Mouse (Mus musculus) myocyte (in vitro differentiated cells): ENCODE measurements at regions not wholly inside any gene's neighbourhood (a gene's known extent, or its start where the extent isn't known, plus 50 kb on each side); places are given as distances from the start of the nearest gene placed in this dataset.

Experiments used
- H3K27me3 ChIP-seq: one replicate; pipeline ENCODE4 v1.6.1; 2011; ENCODE audit not compliant: control insufficient read depth, insufficient read depth, insufficient read length
- H3K36me3 ChIP-seq: one replicate; pipeline ENCODE4 v1.6.1; 2011; ENCODE audit not compliant: control insufficient read depth, insufficient read depth
- H3K4me2 ChIP-seq: one replicate; pipeline ENCODE4 v1.6.1; 2011; ENCODE audit warnings: low read depth, control low read depth
- H3K4me3 ChIP-seq: one replicate; pipeline ENCODE4 v1.5.1; 2011; ENCODE audit warnings: mild to moderate bottlenecking, control low read depth, moderate library complexity
- H3K79me2 ChIP-seq: one replicate; pipeline ENCODE4 v1.6.1; 2011; ENCODE audit not compliant: control insufficient read depth, insufficient read depth
- H3ac ChIP-seq: one replicate; pipeline ENCODE4 v1.6.1; 2011; ENCODE audit not compliant: control insufficient read depth, insufficient read length
- CEBPB ChIP-seq: IDR thresholded peaks from 2 replicates; pipeline ENCODE4 v1.6.1; 2011; ENCODE audit warnings: mild to moderate bottlenecking, moderate library complexity; ENCODE audit not compliant: poor library complexity, insufficient read depth, severe bottlenecking
- E2F4 ChIP-seq: IDR thresholded peaks from one replicate; pipeline ENCODE4 v1.6.1; 2011; ENCODE audit warnings: mild to moderate bottlenecking, control low read depth, moderate library complexity; ENCODE audit not compliant: insufficient read depth
- MAX ChIP-seq: IDR thresholded peaks from one replicate; pipeline ENCODE4 v1.6.1; 2011; ENCODE audit warnings: low read depth, mild to moderate bottlenecking, control low read depth
- MYOD1 ChIP-seq, 3 experiments: IDR thresholded peaks; one replicate each; pipeline ENCODE4 v1.6.1; 2011; ENCODE audit warnings: control low read depth in 2 of 3, low read depth in 2 of 3, mild to moderate bottlenecking in 2 of 3, moderate library complexity in 1 of 3; ENCODE audit not compliant: insufficient read length in 2 of 3, control insufficient read depth in 1 of 3
- MYOG ChIP-seq, 3 experiments: IDR thresholded peaks; one replicate each; pipeline ENCODE4 v1.6.1; 2011; ENCODE audit warnings: control low read depth in 2 of 3, low read depth in 2 of 3, mild to moderate bottlenecking in 2 of 3; ENCODE audit not compliant: insufficient read length in 2 of 3, control insufficient read depth in 1 of 3, insufficient read depth in 1 of 3
- POLR2A ChIP-seq: IDR thresholded peaks from one replicate; pipeline ENCODE4 v1.6.1; 2011; ENCODE audit warnings: low read depth, mild to moderate bottlenecking, control low read depth, moderate library complexity; ENCODE audit not compliant: insufficient read length
- POLR2AphosphoS2 ChIP-seq: IDR thresholded peaks from one replicate; pipeline ENCODE4 v1.6.1; 2011; ENCODE audit warnings: low read depth, control low read depth; ENCODE audit not compliant: insufficient read length
- REST ChIP-seq: IDR thresholded peaks from one replicate; pipeline ENCODE4 v1.6.1; 2011; ENCODE audit warnings: mild to moderate bottlenecking, control low read depth, moderate library complexity; ENCODE audit not compliant: insufficient read depth, insufficient read length
- SRF ChIP-seq: IDR thresholded peaks from one replicate; pipeline ENCODE4 v1.6.1; 2011; ENCODE audit warnings: low read depth; ENCODE audit not compliant: control insufficient read depth, insufficient read length
- TCF12 ChIP-seq: IDR thresholded peaks from one replicate; pipeline ENCODE4 v1.6.1; 2011; ENCODE audit warnings: mild to moderate bottlenecking, control low read depth; ENCODE audit not compliant: poor library complexity, insufficient read depth, severe bottlenecking
- TCF3 ChIP-seq: IDR thresholded peaks from one replicate; pipeline ENCODE4 v1.6.1; 2011; ENCODE audit warnings: low read depth, control low read depth; ENCODE audit not compliant: insufficient read length
- USF1 ChIP-seq: IDR thresholded peaks from one replicate; pipeline ENCODE4 v1.6.1; 2011; ENCODE audit warnings: low read depth, mild to moderate bottlenecking, control low read depth, moderate library complexity

DNA sequence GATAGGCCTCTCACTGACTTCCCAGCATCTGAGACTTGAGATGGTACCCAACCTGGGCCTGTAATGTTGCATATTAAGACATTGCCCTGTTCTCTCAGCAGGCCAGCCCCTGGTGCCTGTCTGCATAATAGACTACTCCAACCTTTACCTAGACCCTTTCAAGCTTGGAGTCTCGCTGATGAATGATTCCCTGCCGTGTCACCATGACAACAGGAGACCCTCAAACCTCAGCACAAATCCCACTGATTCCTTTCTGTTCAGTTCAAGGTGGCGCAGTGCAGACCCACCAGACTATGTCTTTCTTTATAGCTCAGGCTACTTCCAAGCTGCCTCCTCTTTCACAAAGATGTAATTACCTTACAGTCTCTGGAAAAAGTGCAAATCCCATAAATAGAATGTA is 172.0 kb downstream of the Dcdc2c start:
- H3K27me3 ChIP-seq, result no peaks in the 10 kb centered on the region

GRCm38 (mm10) chr12:28377968-28378367 is 174.2 kb downstream of the Dcdc2c start:
- no peak overlapping the region for H3K4me2 ChIP-seq
- H3K79me2 ChIP-seq, result no peaks in the 10 kb centered on the region
- no peak overlapping the region for H3ac ChIP-seq
- TF ChIP-seq POLR2AphosphoS2 (no peak), MAX (no peak), TCF3 (no peak), REST (no peak), MYOD1 (IDR thresholded peaks at IDR 0.05; ENCODE audit: control insufficient read depth in 1 of 3, insufficient read length in 2 of 3, low read depth in 2 of 3) (no peak), MYOG (IDR thresholded peaks at IDR 0.05; ENCODE audit: control insufficient read depth in 1 of 3, insufficient read depth in 1 of 3, insufficient read length in 2 of 3, low read depth in 2 of 3) (no peak), CEBPB (no peak), TCF12 (no peak), POLR2A (no peak), E2F4 (no peak), USF1 (no peak), SRF (no peak)
- no peak overlapping the region for H3K4me3 ChIP-seq
- no peaks in the 10 kb centered on the region for H3K27me3 ChIP-seq
- H3K36me3 ChIP-seq, result no peaks in the 10 kb centered on the region

More for the DNA sequence above, 172.0 kb downstream of the Dcdc2c start:
- TF ChIP-seq TCF12, result no peak
- no peak for TF ChIP-seq USF1
- no peak for TF ChIP-seq MAX
- no peak for TF ChIP-seq E2F4
- no peak for TF ChIP-seq MYOG (IDR thresholded peaks at IDR 0.05; ENCODE audit: control insufficient read depth in 1 of 3, insufficient read depth in 1 of 3, insufficient read length in 2 of 3, low read depth in 2 of 3)
- no peak for TF ChIP-seq MYOD1 (IDR thresholded peaks at IDR 0.05; ENCODE audit: control insufficient read depth in 1 of 3, insufficient read length in 2 of 3, low read depth in 2 of 3)
- no peak for TF ChIP-seq POLR2A
- no peak overlapping the region for H3K4me3 ChIP-seq
- no peaks in the 10 kb centered on the region for H3K36me3 ChIP-seq
- H3ac ChIP-seq, result no peak overlapping the region
- H3K4me2 ChIP-seq, result no peak overlapping the region
- H3K79me2 ChIP-seq, result no peaks in the 10 kb centered on the region

DNA sequence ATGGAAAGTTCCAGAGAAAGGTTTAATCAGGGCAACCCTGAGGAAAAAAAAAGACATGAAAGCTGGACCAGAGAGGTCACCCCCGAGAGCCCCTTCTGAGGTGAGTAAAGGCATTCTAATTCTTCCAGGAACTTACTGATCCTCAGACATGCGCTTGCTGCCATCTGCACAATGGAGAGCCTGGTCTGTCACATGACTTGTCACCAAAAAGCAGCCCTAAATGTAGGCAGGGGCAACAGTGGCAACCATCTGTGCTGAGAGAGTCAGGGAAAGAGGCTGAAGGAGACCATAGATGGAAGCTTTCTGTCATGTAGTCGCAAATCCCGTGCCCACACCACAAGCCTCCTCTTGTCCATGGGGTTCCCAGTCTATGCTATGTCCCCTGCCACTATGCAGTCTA is 174.8 kb downstream of the Dcdc2c start:
- TF ChIP-seq POLR2A (no peak), TCF3 (no peak), E2F4 (no peak), SRF (no peak), MAX (no peak)
- no peak overlapping the region for H3ac ChIP-seq
- no peaks in the 10 kb centered on the region for H3K79me2 ChIP-seq
- H3K4me3 ChIP-seq, result no peak overlapping the region
- H3K36me3 ChIP-seq, result no peaks in the 10 kb centered on the region
- H3K4me2 ChIP-seq, result no peak overlapping the region
- H3K27me3 ChIP-seq, result no peaks in the 10 kb centered on the region

GRCm38 (mm10) chr12:28376770-28377169 is 175.4 kb downstream of the Dcdc2c start:
- no peaks in the 10 kb centered on the region for H3K36me3 ChIP-seq
- no peaks in the 10 kb centered on the region for H3K27me3 ChIP-seq
- no peaks in the 10 kb centered on the region for H3K79me2 ChIP-seq
- TF ChIP-seq TCF3 (no peak), TCF12 (no peak), MAX (no peak), USF1 (no peak), POLR2A (no peak), CEBPB (no peak), SRF (no peak), POLR2AphosphoS2 (no peak), E2F4 (no peak), MYOG (IDR thresholded peaks at IDR 0.05; ENCODE audit: control insufficient read depth in 1 of 3, insufficient read depth in 1 of 3, insufficient read length in 2 of 3, low read depth in 2 of 3) (no peak), REST (no peak), MYOD1 (IDR thresholded peaks at IDR 0.05; ENCODE audit: control insufficient read depth in 1 of 3, insufficient read length in 2 of 3, low read depth in 2 of 3) (no peak)
- no peak overlapping the region for H3ac ChIP-seq
- no peak overlapping the region for H3K4me3 ChIP-seq
- no peak overlapping the region for H3K4me2 ChIP-seq

GRCm38 (mm10) chr12:28365304-28365703 is 186.9 kb downstream of the Dcdc2c start:
- H3ac ChIP-seq, result no peak overlapping the region
- H3K27me3 ChIP-seq, result no peaks in the 10 kb centered on the region
- no peak overlapping the region for H3K4me2 ChIP-seq
- H3K36me3 ChIP-seq, result no peaks in the 10 kb centered on the region
- no peak overlapping the region for H3K4me3 ChIP-seq
- H3K79me2 ChIP-seq, result no peaks in the 10 kb centered on the region
- no peak for TF ChIP-seq E2F4
- TF ChIP-seq MYOG (IDR thresholded peaks at IDR 0.05; ENCODE audit: control insufficient read depth in 1 of 3, insufficient read depth in 1 of 3, insufficient read length in 2 of 3, low read depth in 2 of 3), result no peak
- TF ChIP-seq MAX, result no peak
- TF ChIP-seq USF1, result no peak
- TF ChIP-seq TCF3, result no peak
- TF ChIP-seq POLR2AphosphoS2, result no peak
- no peak for TF ChIP-seq POLR2A
- TF ChIP-seq MYOD1 (IDR thresholded peaks at IDR 0.05; ENCODE audit: control insufficient read depth in 1 of 3, insufficient read length in 2 of 3, low read depth in 2 of 3), result no peak
- TF ChIP-seq CEBPB, result no peak
- no peak for TF ChIP-seq TCF12
- TF ChIP-seq REST, result no peak
- TF ChIP-seq SRF, result no peak
